In the genomic region with DNA sequence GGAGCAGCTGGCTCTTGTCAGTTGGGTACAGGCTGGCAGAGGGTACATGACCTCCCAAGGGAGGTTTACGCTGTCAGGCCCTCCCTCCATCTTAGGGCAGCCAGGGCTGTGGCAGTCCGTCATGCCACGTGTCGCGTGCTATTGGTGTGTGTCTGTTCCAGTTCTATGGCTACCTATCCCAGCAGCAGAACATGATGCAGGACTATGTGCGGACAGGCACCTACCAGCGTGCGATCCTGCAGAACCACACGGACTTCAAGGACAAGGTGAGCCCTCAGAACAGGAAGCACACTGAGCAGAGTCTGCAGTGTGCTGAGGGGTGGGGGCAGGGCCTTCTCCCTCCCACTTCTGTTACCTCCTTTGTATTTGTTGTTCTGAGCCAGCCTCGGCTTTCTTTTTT, we compare ENCODE assay signal across 29 mouse cellular contexts. TPM values are rescaled to one million over a fixed set of nuclear protein-coding genes. Genes with fewer than 3 reads are reported as not detected.
A peak's percentile ranks its signal among the peaks of the same experiment; 100 is the strongest.
DNase-seq lines count a peak whose midpoint lies in the region; ATAC-seq and TF ChIP-seq lines count a peak whose summit lies in the region.
"Had no signal": no experiment of that assay in that cellular context is flagged by ENCODE, and none has a peak within 500 bp of the region (broad histone marks: within the 10 kb centered on the region; RNA-seq: fewer than 3 reads in every experiment).

No protein-coding gene starts in this region.

- ATAC-seq in hindbrain, embryonic 16.5 days: peak; percentile 37; the same call in 1 of the 2 replicates
- ATAC-seq in hindbrain, embryonic 11.5 days (ENCODE audit: low FRiP score): no peak
- ATAC-seq in limb, embryonic 13.5 days (ENCODE audit: low FRiP score, low read depth): 0 out of 2 replicates have a peak, but pooled peaks have one; percentile 22
- ATAC-seq in midbrain, embryonic 15.5 days (replicated peaks): 0 out of 2 replicates have a peak, but pooled peaks have one; percentile 42
- no peak for ATAC-seq in midbrain, postnatal 0 days (ENCODE audit: low FRiP score)
- no peak for ATAC-seq in megakaryocyte-erythroid progenitor cell, adult 5-6 weeks (replicated peaks; ENCODE audit: low FRiP score, low TSS enrichment, poor library complexity, severe bottlenecking)
- ATAC-seq: forebrain, embryonic 14.5 days; forebrain, postnatal 0 days had no signal

- no peak overlapping the region for H3K4me2 ChIP-seq in hindbrain, embryonic 16.5 days (ENCODE audit: low read length)
- no peak overlapping the region for H3K4me2 ChIP-seq in hindbrain, embryonic 11.5 days (replicated peaks; ENCODE audit: low read depth, low read length)
- no peak overlapping the region for H3K4me2 ChIP-seq in limb, embryonic 13.5 days (replicated peaks)
- no peak overlapping the region for H3K4me2 ChIP-seq in midbrain, embryonic 15.5 days
- no peak overlapping the region for H3K4me2 ChIP-seq in midbrain, postnatal 0 days (ENCODE audit: low read depth, low read length, poor library complexity, severe bottlenecking)
- H3K4me2 ChIP-seq: embryonic facial prominence, embryonic 12.5 days; embryonic facial prominence, embryonic 15.5 days; heart, embryonic 12.5 days; heart, embryonic 15.5 days; hindbrain, embryonic 13.5 days had no signal

- no peaks in the 10 kb centered on the region for H3K9me3 ChIP-seq in hindbrain, embryonic 16.5 days (ENCODE audit: control insufficient read depth, low read length)
- no peaks in the 10 kb centered on the region for H3K9me3 ChIP-seq in hindbrain, embryonic 11.5 days (ENCODE audit: control insufficient read depth, low read length)
- no peaks in the 10 kb centered on the region for H3K9me3 ChIP-seq in limb, embryonic 13.5 days
- no peaks in the 10 kb centered on the region for H3K9me3 ChIP-seq in limb, embryonic 10.5 days (replicated peaks)
- H3K9me3 ChIP-seq in midbrain, embryonic 15.5 days: no peaks in the 10 kb centered on the region
- H3K9me3 ChIP-seq in midbrain, postnatal 0 days (ENCODE audit: low read length): no peaks in the 10 kb centered on the region
- H3K9me3 ChIP-seq: embryonic facial prominence, embryonic 12.5 days; embryonic facial prominence, embryonic 15.5 days; G1E; heart, embryonic 12.5 days; heart, embryonic 15.5 days; hindbrain, embryonic 13.5 days had no signal

- TF ChIP-seq CTCF in midbrain, postnatal 0 days (IDR thresholded peaks at IDR 0.05): no peak

- WGBS in hindbrain, embryonic 16.5 days: 95% methylated on average over 10 of the region's 10 CpGs
- WGBS in hindbrain, embryonic 11.5 days: 99% methylated on average over 10 of the region's 10 CpGs
- 90% methylated on average over 10 of the region's 10 CpGs for WGBS in limb, embryonic 13.5 days
- WGBS in limb, embryonic 10.5 days: 95% methylated on average over 10 of the region's 10 CpGs
- 96% methylated on average over 10 of the region's 10 CpGs for WGBS in midbrain, embryonic 15.5 days
- WGBS in midbrain, postnatal 0 days: 97% methylated on average over 10 of the region's 10 CpGs

- peaks cover 50% of the 10 kb centered on the region for H3K36me3 ChIP-seq in hindbrain, embryonic 16.5 days (ENCODE audit: control insufficient read depth, insufficient read depth, low read length)
- peaks cover 18% of the 10 kb centered on the region for H3K36me3 ChIP-seq in hindbrain, embryonic 11.5 days (ENCODE audit: control insufficient read depth, insufficient read depth, low read length)
- peaks cover 96% of the 10 kb centered on the region for H3K36me3 ChIP-seq in limb, embryonic 13.5 days
- peaks cover 98% of the 10 kb centered on the region for H3K36me3 ChIP-seq in limb, embryonic 10.5 days
- H3K36me3 ChIP-seq in midbrain, embryonic 15.5 days (replicated peaks): peaks cover 57% of the 10 kb centered on the region
- H3K36me3 ChIP-seq in midbrain, postnatal 0 days (ENCODE audit: insufficient read depth, low read length): peaks cover 75% of the 10 kb centered on the region

- DNase-seq in hindbrain, embryonic 11.5 days (ENCODE audit: low spot score): no peak
- DNase-seq in limb, embryonic 10.5 days (ENCODE audit: low spot score): no peak
- no peak for DNase-seq in midbrain, postnatal 0 days (ENCODE audit: low spot score)
- DNase-seq: adrenal gland, adult 2 months; adrenal gland, postnatal 14 days; B cell, adult 2 months; cerebellum, adult 11 months; cerebellum, adult 2 months; cerebellum, adult 9-11 months; cerebellum, postnatal 25 days; forebrain, postnatal 0 days; gastrocnemius, adult 2 months; gastrocnemius, postnatal 14 days; heart, adult 18-20 months; heart, postnatal 10 days; heart, postnatal 36 days had no signal

- H3K9ac ChIP-seq in hindbrain, embryonic 16.5 days (ENCODE audit: low read depth, low read length): no peak overlapping the region
- no peak overlapping the region for H3K9ac ChIP-seq in hindbrain, embryonic 11.5 days (ENCODE audit: low read depth, low read length)
- no peak overlapping the region for H3K9ac ChIP-seq in limb, embryonic 13.5 days
- no peak overlapping the region for H3K9ac ChIP-seq in midbrain, embryonic 15.5 days
- no peak overlapping the region for H3K9ac ChIP-seq in midbrain, postnatal 0 days (replicated peaks; ENCODE audit: low read length, poor library complexity, severe bottlenecking)
- H3K9ac ChIP-seq: embryonic facial prominence, embryonic 12.5 days; embryonic facial prominence, embryonic 15.5 days; forebrain, postnatal 0 days; heart, embryonic 12.5 days; heart, embryonic 15.5 days; hindbrain, embryonic 13.5 days had no signal

- no peak overlapping the region for H3K27ac ChIP-seq in hindbrain, embryonic 16.5 days (ENCODE audit: low read depth, low read length)
- H3K27ac ChIP-seq in hindbrain, embryonic 11.5 days (ENCODE audit: low read depth, low read length): no peak overlapping the region
- no peak overlapping the region for H3K27ac ChIP-seq in limb, embryonic 13.5 days
- no peak overlapping the region for H3K27ac ChIP-seq in limb, embryonic 10.5 days
- no peak overlapping the region for H3K27ac ChIP-seq in midbrain, embryonic 15.5 days
- H3K27ac ChIP-seq in midbrain, postnatal 0 days (ENCODE audit: low read depth, low read length): no peak overlapping the region
- H3K27ac ChIP-seq: embryonic facial prominence, embryonic 12.5 days; embryonic facial prominence, embryonic 15.5 days; gastrocnemius, adult 2 months; heart, embryonic 15.5 days; hindbrain, embryonic 13.5 days; hindbrain, postnatal 0 days had no signal

- no peak overlapping the region for H3K4me3 ChIP-seq in hindbrain, embryonic 16.5 days (ENCODE audit: low read length)
- no peak overlapping the region for H3K4me3 ChIP-seq in hindbrain, embryonic 11.5 days (ENCODE audit: low read depth, low read length)
- H3K4me3 ChIP-seq in limb, embryonic 13.5 days: no peak overlapping the region
- H3K4me3 ChIP-seq in limb, embryonic 10.5 days: no peak overlapping the region
- H3K4me3 ChIP-seq in midbrain, embryonic 15.5 days: no peak overlapping the region
- H3K4me3 ChIP-seq in midbrain, postnatal 0 days (ENCODE audit: low read depth, low read length): no peak overlapping the region
- H3K4me3 ChIP-seq: embryonic facial prominence, embryonic 12.5 days; embryonic facial prominence, embryonic 15.5 days; gastrocnemius, adult 2 months; heart, embryonic 12.5 days; heart, embryonic 15.5 days; hindbrain, embryonic 13.5 days had no signal

- H3K4me1 ChIP-seq in hindbrain, embryonic 16.5 days (ENCODE audit: control insufficient read depth, insufficient read depth, low read depth, low read length): no peaks in the 10 kb centered on the region
- H3K4me1 ChIP-seq in hindbrain, embryonic 11.5 days (replicated peaks; ENCODE audit: control insufficient read depth, insufficient read depth, low read length): no peaks in the 10 kb centered on the region
- H3K4me1 ChIP-seq in limb, embryonic 13.5 days: no peaks in the 10 kb centered on the region
- H3K4me1 ChIP-seq in limb, embryonic 10.5 days: no peaks in the 10 kb centered on the region
- no peaks in the 10 kb centered on the region; the same call in 1 of the 2 replicates for H3K4me1 ChIP-seq in midbrain, embryonic 15.5 days
- no peaks in the 10 kb centered on the region for H3K4me1 ChIP-seq in midbrain, postnatal 0 days (ENCODE audit: insufficient read depth, low read length)
- H3K4me1 ChIP-seq: embryonic facial prominence, embryonic 12.5 days; embryonic facial prominence, embryonic 15.5 days; heart, embryonic 12.5 days; heart, embryonic 15.5 days; hindbrain, embryonic 13.5 days had no signal

- no peaks in the 10 kb centered on the region for H3K27me3 ChIP-seq in hindbrain, embryonic 16.5 days (replicated peaks; ENCODE audit: control insufficient read depth, insufficient read depth, low read length)
- H3K27me3 ChIP-seq in hindbrain, embryonic 11.5 days (ENCODE audit: control insufficient read depth, insufficient read depth, low read length): no peaks in the 10 kb centered on the region
- H3K27me3 ChIP-seq in limb, embryonic 13.5 days: no peaks in the 10 kb centered on the region
- H3K27me3 ChIP-seq in limb, embryonic 10.5 days (ENCODE audit: low read depth, poor library complexity, severe bottlenecking): no peaks in the 10 kb centered on the region
- no peaks in the 10 kb centered on the region for H3K27me3 ChIP-seq in midbrain, embryonic 15.5 days (replicated peaks)
- no peaks in the 10 kb centered on the region for H3K27me3 ChIP-seq in midbrain, postnatal 0 days (ENCODE audit: insufficient read depth, low read length)
- H3K27me3 ChIP-seq: CH12.LX; embryonic facial prominence, embryonic 12.5 days; embryonic facial prominence, embryonic 15.5 days; heart, embryonic 12.5 days; heart, embryonic 15.5 days; hindbrain, embryonic 13.5 days had no signal

RNA-seq across cellular contexts. Expression of a gene that starts 17.3 kb away (rescaled TPM):
- polyA plus RNA-seq in hindbrain, embryonic 16.5 days (2015; fragmentation: Nextera tagmentation; extraction: Ambion mirVana): 51.8 and 53.4 TPM in 2 replicates
- 53.9 and 61.7 TPM in 2 replicates for polyA plus RNA-seq in hindbrain, embryonic 11.5 days (2014; fragmentation: Nextera tagmentation; extraction: Ambion mirVana)
- polyA plus RNA-seq in limb, embryonic 13.5 days (2015; fragmentation: Nextera tagmentation; extraction: Ambion mirVana): 30.3 and 30.4 TPM in 2 replicates
- 30.9 and 35.7 TPM in 2 replicates for polyA plus RNA-seq in limb, embryonic 10.5 days (2016; fragmentation: Nextera tagmentation; extraction: Ambion mirVana)
- 68.0 and 68.8 TPM in 2 replicates for polyA plus RNA-seq in midbrain, embryonic 15.5 days (2015; fragmentation: Nextera tagmentation; extraction: Ambion mirVana)
- 74.6 and 85.9 TPM in 2 replicates for total RNA-seq in midbrain, postnatal 0 days (2014; rRNA removed)
- polyA plus RNA-seq in midbrain, postnatal 0 days (2015; fragmentation: Nextera tagmentation; extraction: Ambion mirVana): 61.8 and 62.1 TPM in 2 replicates
- 27.2 and 30.2 TPM in 2 replicates for total RNA-seq in megakaryocyte-erythroid progenitor cell, adult 5-6 weeks (2014; fragmentation: Nextera tagmentation)
- total RNA-seq in megakaryocyte-erythroid progenitor cell, adult 5-6 weeks (2017): 37.6 and 51.4 TPM in 2 replicates

RNA-seq across cellular contexts. Expression of a gene that starts 17.4 kb away (rescaled TPM):
- 25.6 and 26.1 TPM in 2 replicates for polyA plus RNA-seq in hindbrain, embryonic 16.5 days (2015; fragmentation: Nextera tagmentation; extraction: Ambion mirVana)
- polyA plus RNA-seq in hindbrain, embryonic 11.5 days (2014; fragmentation: Nextera tagmentation; extraction: Ambion mirVana): 16.0 and 16.9 TPM in 2 replicates
- 23.9 and 27.5 TPM in 2 replicates for polyA plus RNA-seq in limb, embryonic 13.5 days (2015; fragmentation: Nextera tagmentation; extraction: Ambion mirVana)
- polyA plus RNA-seq in limb, embryonic 10.5 days (2016; fragmentation: Nextera tagmentation; extraction: Ambion mirVana): 17.6 and 26.2 TPM in 2 replicates
- polyA plus RNA-seq in midbrain, embryonic 15.5 days (2015; fragmentation: Nextera tagmentation; extraction: Ambion mirVana): 27.0 and 29.2 TPM in 2 replicates
- total RNA-seq in midbrain, postnatal 0 days (2014; rRNA removed): 19.1 and 21.7 TPM in 2 replicates
- 17.0 and 19.5 TPM in 2 replicates for polyA plus RNA-seq in midbrain, postnatal 0 days (2015; fragmentation: Nextera tagmentation; extraction: Ambion mirVana)
- total RNA-seq in megakaryocyte-erythroid progenitor cell, adult 5-6 weeks (2014; fragmentation: Nextera tagmentation): 3.6 and 5.6 TPM in 2 replicates
- total RNA-seq in megakaryocyte-erythroid progenitor cell, adult 5-6 weeks (2017): 3.1 and 4.9 TPM in 2 replicates

RNA-seq across cellular contexts. Expression of a gene that starts 28.6 kb away (rescaled TPM):
- polyA plus RNA-seq in hindbrain, embryonic 16.5 days (2015; fragmentation: Nextera tagmentation; extraction: Ambion mirVana): 15.8 and 25.4 TPM in 2 replicates
- polyA plus RNA-seq in hindbrain, embryonic 11.5 days (2014; fragmentation: Nextera tagmentation; extraction: Ambion mirVana): 50.1 and 59.7 TPM in 2 replicates
- polyA plus RNA-seq in limb, embryonic 13.5 days (2015; fragmentation: Nextera tagmentation; extraction: Ambion mirVana): 55.2 and 56.0 TPM in 2 replicates
- 85.8 and 100 TPM in 2 replicates for polyA plus RNA-seq in limb, embryonic 10.5 days (2016; fragmentation: Nextera tagmentation; extraction: Ambion mirVana)
- 46.7 and 49.3 TPM in 2 replicates for polyA plus RNA-seq in midbrain, embryonic 15.5 days (2015; fragmentation: Nextera tagmentation; extraction: Ambion mirVana)
- 85.3 and 97.4 TPM in 2 replicates for total RNA-seq in midbrain, postnatal 0 days (2014; rRNA removed)
- 23.0 and 27.3 TPM in 2 replicates for polyA plus RNA-seq in midbrain, postnatal 0 days (2015; fragmentation: Nextera tagmentation; extraction: Ambion mirVana)
- 95.2 and 131 TPM in 2 replicates for total RNA-seq in megakaryocyte-erythroid progenitor cell, adult 5-6 weeks (2014; fragmentation: Nextera tagmentation)
- total RNA-seq in megakaryocyte-erythroid progenitor cell, adult 5-6 weeks (2017): 24.9 and 46.0 TPM in 2 replicates

RNA-seq across cellular contexts. Expression of a gene that starts 40.7 kb away (rescaled TPM):
- polyA plus RNA-seq in hindbrain, embryonic 16.5 days (2015; fragmentation: Nextera tagmentation; extraction: Ambion mirVana): 109 and 130 TPM in 2 replicates
- polyA plus RNA-seq in hindbrain, embryonic 11.5 days (2014; fragmentation: Nextera tagmentation; extraction: Ambion mirVana): 142 and 146 TPM in 2 replicates
- polyA plus RNA-seq in limb, embryonic 13.5 days (2015; fragmentation: Nextera tagmentation; extraction: Ambion mirVana): 91.8 and 99.5 TPM in 2 replicates
- polyA plus RNA-seq in limb, embryonic 10.5 days (2016; fragmentation: Nextera tagmentation; extraction: Ambion mirVana): 169 and 171 TPM in 2 replicates
- 158 and 163 TPM in 2 replicates for polyA plus RNA-seq in midbrain, embryonic 15.5 days (2015; fragmentation: Nextera tagmentation; extraction: Ambion mirVana)
- 173 and 195 TPM in 2 replicates for total RNA-seq in midbrain, postnatal 0 days (2014; rRNA removed)
- polyA plus RNA-seq in midbrain, postnatal 0 days (2015; fragmentation: Nextera tagmentation; extraction: Ambion mirVana): 80.8 and 84.9 TPM in 2 replicates
- 96.0 and 106 TPM in 2 replicates for total RNA-seq in megakaryocyte-erythroid progenitor cell, adult 5-6 weeks (2014; fragmentation: Nextera tagmentation)
- total RNA-seq in megakaryocyte-erythroid progenitor cell, adult 5-6 weeks (2017): 55.3 and 82.3 TPM in 2 replicates

RNA-seq across cellular contexts. Expression of a gene that starts 49.3 kb away (rescaled TPM):
- polyA plus RNA-seq in hindbrain, embryonic 16.5 days (2015; fragmentation: Nextera tagmentation; extraction: Ambion mirVana): 1.6 and 2.5 TPM in 2 replicates
- polyA plus RNA-seq in hindbrain, embryonic 11.5 days (2014; fragmentation: Nextera tagmentation; extraction: Ambion mirVana): 2.6 and 5.3 TPM in 2 replicates
- 5.2 and 5.5 TPM in 2 replicates for polyA plus RNA-seq in limb, embryonic 13.5 days (2015; fragmentation: Nextera tagmentation; extraction: Ambion mirVana)
- polyA plus RNA-seq in limb, embryonic 10.5 days (2016; fragmentation: Nextera tagmentation; extraction: Ambion mirVana): 3.6 and 4.3 TPM in 2 replicates
- 1.9 and 2.6 TPM in 2 replicates for polyA plus RNA-seq in midbrain, embryonic 15.5 days (2015; fragmentation: Nextera tagmentation; extraction: Ambion mirVana)
- total RNA-seq in midbrain, postnatal 0 days (2014; rRNA removed): 1.4 and 1.7 TPM in 2 replicates
- polyA plus RNA-seq in midbrain, postnatal 0 days (2015; fragmentation: Nextera tagmentation; extraction: Ambion mirVana): 0.68 and 0.98 TPM in 2 replicates
- total RNA-seq in megakaryocyte-erythroid progenitor cell, adult 5-6 weeks (2014; fragmentation: Nextera tagmentation): 2.5 and 5.3 TPM in 2 replicates
- total RNA-seq in megakaryocyte-erythroid progenitor cell, adult 5-6 weeks (2017): 1.8 and 11.3 TPM in 2 replicates

Comparison
In these comparisons a context has a peak if more than half of its experiments do, and no peak if none do; other contexts are left out.
1. ATAC-seq: peak in hindbrain, embryonic 16.5 days (single experiment), limb, embryonic 13.5 days (single experiment) and midbrain, embryonic 15.5 days (single experiment); none in hindbrain, embryonic 11.5 days (single experiment), midbrain, postnatal 0 days (single experiment) and megakaryocyte-erythroid progenitor cell, adult 5-6 weeks (single experiment).